22 mouse cellular contexts compared by ENCODE assay signal in genomic region chr5:119381495-119381894, GRCm38 (mm10).
DNase-seq lines count a peak whose midpoint lies in the region; ATAC-seq and TF ChIP-seq lines count a peak whose summit lies in the region.
"Had no signal": no experiment of that assay in that cellular context is flagged by ENCODE, and none has a peak within 500 bp of the region (broad histone marks: within the 10 kb centered on the region; RNA-seq: fewer than 3 reads in every experiment).

No protein-coding gene starts in this region.

- no peaks in the 10 kb centered on the region for H3K36me3 ChIP-seq in midbrain, embryonic 10.5 days
- H3K36me3 ChIP-seq in midbrain, embryonic 14.5 days (ENCODE audit: control insufficient read depth, insufficient read depth, low read length), result no peaks in the 10 kb centered on the region
- no peaks in the 10 kb centered on the region for H3K36me3 ChIP-seq in embryonic facial prominence, embryonic 10.5 days (replicated peaks)
- H3K36me3 ChIP-seq: embryonic facial prominence, embryonic 12.5 days; heart, embryonic 10.5 days; hindbrain, embryonic 15.5 days had no signal

- H3K4me2 ChIP-seq in midbrain, embryonic 14.5 days (ENCODE audit: low read length), result no peak overlapping the region
- H3K4me2 ChIP-seq: embryonic facial prominence, embryonic 12.5 days; hindbrain, embryonic 15.5 days had no signal

- DNase-seq in midbrain, embryonic 10.5 days (ENCODE audit: low spot score), result peak; percentile 74
- DNase-seq in midbrain, embryonic 14.5 days, result no peak
- peak; percentile 18 for DNase-seq in retina, embryonic 14.5 days (ENCODE audit: low spot score)
- no peak for DNase-seq in retina, postnatal 1 day
- peak; percentile 56 for DNase-seq in embryonic facial prominence, embryonic 10.5 days (ENCODE audit: low spot score)
- DNase-seq in cerebellum, adult 2 months, result no peak
- DNase-seq in urinary bladder, postnatal 36 days (ENCODE audit: low spot score in 2 of 2), result no peak
- DNase-seq: adrenal gland, adult 2 months; adrenal gland, postnatal 25 days; cerebellum, adult 8-10 months; cerebellum, postnatal 14 days; gastrocnemius, postnatal 10 days; heart, adult 18-20 months; heart, postnatal 10 days; heart, postnatal 4 days had no signal

- H3K9ac ChIP-seq in midbrain, embryonic 14.5 days (replicated peaks; ENCODE audit: low read length), result no peak overlapping the region
- H3K9ac ChIP-seq: embryonic facial prominence, embryonic 12.5 days; hindbrain, embryonic 15.5 days had no signal

- no peak for TF ChIP-seq CTCF in cerebellum, adult 2 months (IDR thresholded peaks at IDR 0.05; ENCODE audit: borderline replicate concordance, insufficient read depth, low read depth, low read length)

- no peak for TF ChIP-seq POLR2A in cerebellum, adult 2 months (IDR thresholded peaks at IDR 0.05; ENCODE audit: borderline replicate concordance, insufficient read depth, low read length)

- H3K27ac ChIP-seq in midbrain, embryonic 10.5 days (replicated peaks), result no peak overlapping the region; the same call in 1 of the 2 replicates
- no peak overlapping the region for H3K27ac ChIP-seq in midbrain, embryonic 14.5 days (replicated peaks; ENCODE audit: low read depth, low read length)
- H3K27ac ChIP-seq in embryonic facial prominence, embryonic 10.5 days (replicated peaks), result no peak overlapping the region
- no peak overlapping the region for H3K27ac ChIP-seq in cerebellum, adult 2 months (ENCODE audit: insufficient read depth, low read length)
- H3K27ac ChIP-seq: embryonic facial prominence, embryonic 12.5 days; heart, embryonic 10.5 days; hindbrain, embryonic 15.5 days had no signal

- H3K9me3 ChIP-seq in midbrain, embryonic 10.5 days (replicated peaks), result peaks cover 5% of the 10 kb centered on the region; the same call in 1 of the 2 replicates
- H3K9me3 ChIP-seq in midbrain, embryonic 14.5 days (ENCODE audit: control insufficient read depth, low read length), result 0 out of 2 replicates have a peak, but pooled peaks cover 3% of the 10 kb centered on the region
- H3K9me3 ChIP-seq in embryonic facial prominence, embryonic 10.5 days, result 0 out of 2 replicates have a peak, but pooled peaks cover 7% of the 10 kb centered on the region
- H3K9me3 ChIP-seq: heart, embryonic 10.5 days; hindbrain, embryonic 15.5 days had no signal

- H3K27me3 ChIP-seq in midbrain, embryonic 10.5 days (ENCODE audit: low read depth, poor library complexity, severe bottlenecking), result peaks cover 69% of the 10 kb centered on the region
- H3K27me3 ChIP-seq in midbrain, embryonic 14.5 days (ENCODE audit: control insufficient read depth, insufficient read depth, low read length), result no peaks in the 10 kb centered on the region
- peaks cover 18% of the 10 kb centered on the region for H3K27me3 ChIP-seq in embryonic facial prominence, embryonic 10.5 days (replicated peaks; ENCODE audit: low read depth, poor library complexity, severe bottlenecking)
- no peaks in the 10 kb centered on the region for H3K27me3 ChIP-seq in cerebellum, adult 2 months (ENCODE audit: control insufficient read depth, insufficient read depth, low read length)
- H3K27me3 ChIP-seq: CH12.LX; embryonic facial prominence, embryonic 12.5 days; hindbrain, embryonic 15.5 days; Patski had no signal

- H3K4me3 ChIP-seq in midbrain, embryonic 10.5 days, result no peak overlapping the region
- no peak overlapping the region for H3K4me3 ChIP-seq in midbrain, embryonic 14.5 days (replicated peaks; ENCODE audit: low read depth, low read length)
- no peak overlapping the region for H3K4me3 ChIP-seq in embryonic facial prominence, embryonic 10.5 days
- H3K4me3 ChIP-seq in cerebellum, adult 2 months (replicated peaks; ENCODE audit: insufficient read depth, low read depth, low read length), result no peak overlapping the region
- H3K4me3 ChIP-seq: embryonic facial prominence, embryonic 12.5 days; heart, embryonic 10.5 days; hindbrain, embryonic 15.5 days had no signal

- WGBS in midbrain, embryonic 10.5 days, result 60% methylated on average over 12 of the region's 12 CpGs
- 22% methylated on average over 12 of the region's 12 CpGs for WGBS in midbrain, embryonic 14.5 days
- 44% methylated on average over 12 of the region's 12 CpGs for WGBS in embryonic facial prominence, embryonic 10.5 days
- 56% methylated on average over 12 of the region's 12 CpGs for WGBS in cerebellum, adult 2 months

- no peak for ATAC-seq in midbrain, embryonic 14.5 days (ENCODE audit: low FRiP score, low TSS enrichment)
- ATAC-seq: forebrain, embryonic 16.5 days; inflammation-experienced regulatory T-cells, adult 6 months; Patski had no signal

- peaks cover 33% of the 10 kb centered on the region for H3K4me1 ChIP-seq in midbrain, embryonic 10.5 days
- H3K4me1 ChIP-seq in midbrain, embryonic 14.5 days (ENCODE audit: control insufficient read depth, insufficient read depth, low read length), result no peaks in the 10 kb centered on the region
- peaks cover 35% of the 10 kb centered on the region for H3K4me1 ChIP-seq in embryonic facial prominence, embryonic 10.5 days
- H3K4me1 ChIP-seq in cerebellum, adult 2 months (ENCODE audit: control insufficient read depth, insufficient read depth, low read length), result no peaks in the 10 kb centered on the region; the same call in 1 of the 2 replicates
- H3K4me1 ChIP-seq: embryonic facial prominence, embryonic 12.5 days; hindbrain, embryonic 15.5 days had no signal

Comparison
In these comparisons a context has a peak if more than half of its experiments do, and no peak if none do; other contexts are left out.
1. DNase-seq: peak in midbrain, embryonic 10.5 days (single experiment), retina, embryonic 14.5 days (single experiment) and embryonic facial prominence, embryonic 10.5 days (single experiment); none in midbrain, embryonic 14.5 days (single experiment), retina, postnatal 1 day (single experiment), cerebellum, adult 2 months (0 of 2) and urinary bladder, postnatal 36 days (0 of 2).